Mouse (Mus musculus) bone marrow macrophage, adult 2 months (primary cell): ENCODE results near the gene Dnajb8. TPM values are rescaled to one million over a fixed set of nuclear protein-coding genes. Genes with fewer than 3 reads are reported as not detected.

Experiments used
- H3K27ac ChIP-seq: 2 replicates; pipeline ENCODE4 v1.5.1; 2012; ENCODE audit warnings: low read depth, low read length; ENCODE audit not compliant: insufficient read depth
- H3K4me1 ChIP-seq: 2 replicates; pipeline ENCODE4 v1.6.1; 2012; ENCODE audit warnings: low read length; ENCODE audit not compliant: control insufficient read depth, insufficient read depth
- H3K4me3 ChIP-seq: 2 replicates; pipeline ENCODE4 v1.5.1; 2012; ENCODE audit warnings: mild to moderate bottlenecking, low read length, moderate library complexity; ENCODE audit not compliant: insufficient read depth
- CTCF ChIP-seq: IDR thresholded peaks from 2 replicates; pipeline ENCODE4 v1.5.1; 2012; ENCODE audit warnings: low read depth, mild to moderate bottlenecking, low read length, moderate library complexity
- POLR2A ChIP-seq: IDR thresholded peaks from 2 replicates; pipeline ENCODE4 v1.6.1; 2012; ENCODE audit warnings: mild to moderate bottlenecking, low read depth, low read length, borderline replicate concordance
- polyA plus RNA-seq: library from polyadenylated mRNA; stranded (reverse); fragments of >200 nt; gene quantifications from 2 replicates; pipeline ENCODE4 v1.2.4, GENCODE M21; 2012; ENCODE audit not compliant: missing spikeins, insufficient read depth, insufficient read length

Gene Dnajb8
- not detected in 2 replicates for polyA plus RNA-seq

DNA sequence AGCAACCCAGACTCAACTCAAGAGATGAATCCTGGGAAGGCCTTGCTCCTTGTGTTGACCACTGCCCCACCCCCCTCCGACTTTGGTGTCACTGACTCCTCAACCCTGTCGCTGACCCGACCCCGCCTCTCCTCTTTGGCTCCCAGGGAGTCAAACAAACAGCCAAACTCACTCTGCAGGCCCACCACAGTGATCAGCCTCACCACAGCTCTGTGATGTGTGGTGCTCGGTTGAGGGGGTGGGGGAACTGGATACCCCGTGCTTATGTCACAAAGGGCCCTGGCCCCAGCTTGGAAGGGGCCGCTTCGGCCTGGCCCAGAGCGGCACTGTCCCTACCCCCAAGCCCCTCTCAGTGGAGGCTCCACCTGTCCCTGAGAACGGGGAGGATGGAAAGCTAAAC lies at the start of gene Dnajb8:
Gene Dnajb8, plus strand, starts transcription at position 301 of the 400 bp plus-strand sequence.
- no peaks in the 10 kb centered on the region for H3K4me1 ChIP-seq
- no peak within 1 kb of the TSS for H3K4me3 ChIP-seq
- H3K27ac ChIP-seq, result no peak within 1 kb of the TSS
- TF ChIP-seq POLR2A (no peak), CTCF (no peak)

GRCm38 (mm10) chr6:88174191-88174590 lies 47.9 kb upstream of the Dnajb8 start:
- Histone ChIP-seq H3K4me1 (no peaks in the 10 kb centered on the region), H3K4me3 (no peak overlapping the region), H3K27ac (no peak overlapping the region)
- no peak for TF ChIP-seq CTCF
- no peak for TF ChIP-seq POLR2A

GRCm38 (mm10) chr6:88174676-88175075 lies 47.4 kb upstream of the Dnajb8 start:
- Histone ChIP-seq H3K4me3 (no peak overlapping the region), H3K27ac (no peak overlapping the region), H3K4me1 (no peaks in the 10 kb centered on the region)
- no peak for TF ChIP-seq CTCF
- TF ChIP-seq POLR2A, result no peak

GRCm38 (mm10) chr6:88184671-88185070 lies 37.4 kb upstream of the Dnajb8 start:
- Histone ChIP-seq H3K27ac (no peak overlapping the region), H3K4me3 (no peak overlapping the region), H3K4me1 (peaks cover 6% of the 10 kb centered on the region)
- TF ChIP-seq CTCF (no peak), POLR2A (no peak)

DNA sequence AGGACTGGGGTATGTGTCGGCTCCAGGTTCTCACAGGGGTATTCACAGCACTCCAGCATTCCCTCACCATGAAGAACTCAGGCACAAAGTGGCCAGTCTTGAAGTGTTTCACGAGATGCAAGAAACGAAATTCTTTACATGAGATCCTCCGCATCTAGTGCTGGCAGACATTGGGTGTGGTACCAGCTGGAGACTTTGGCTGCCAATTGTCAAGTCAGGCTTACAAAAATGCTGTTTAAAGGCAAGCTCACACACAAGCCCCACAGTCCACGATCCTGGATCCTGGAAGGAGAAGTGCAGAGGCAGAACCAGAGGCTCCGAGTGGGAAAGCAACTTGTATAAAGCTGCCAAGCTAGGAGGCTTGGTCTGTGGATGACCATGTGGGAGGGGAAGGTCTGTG lies 33.9 kb upstream of the Dnajb8 start:
- Histone ChIP-seq H3K4me3 (no peak overlapping the region), H3K27ac (no peak overlapping the region), H3K4me1 (peaks cover 3% of the 10 kb centered on the region; the same call in 1 of the 2 replicates)
- TF ChIP-seq POLR2A (no peak), CTCF (no peak)

- Histone ChIP-seq H3K4me3 (peak overlapping the region; percentile 50), H3K4me1 (no peaks in the 10 kb centered on the region; the same call in 1 of the 2 replicates), H3K27ac (no peak overlapping the region)
- no peak for TF ChIP-seq POLR2A
- TF ChIP-seq CTCF, result peak; percentile 96
Measured at GRCm38 (mm10) chr6:88189312-88190042, 32.6 kb upstream of the Dnajb8 start.

DNA sequence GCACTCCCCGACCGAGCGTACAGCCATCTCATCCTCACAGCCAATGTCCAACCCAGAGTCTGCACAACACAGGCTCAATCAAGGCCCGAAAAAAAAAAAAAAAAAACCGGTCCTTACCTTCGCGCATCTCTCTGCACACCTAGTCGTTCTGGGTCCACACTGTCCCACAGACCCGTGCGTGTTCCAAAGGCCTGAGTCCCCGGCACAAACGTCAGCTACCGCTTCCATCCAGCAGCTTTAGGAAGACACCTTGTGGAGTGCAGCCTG lies 32.1 kb upstream of the Dnajb8 start:
- Histone ChIP-seq H3K27ac (no peak overlapping the region), H3K4me1 (no peaks in the 10 kb centered on the region), H3K4me3 (no peak overlapping the region)
- no peak for TF ChIP-seq CTCF
- TF ChIP-seq POLR2A, result no peak

- H3K4me3 ChIP-seq, result no peak overlapping the region
- TF ChIP-seq POLR2A (no peak), CTCF (no peak)
Measured at GRCm38 (mm10) chr6:88190310-88191023, 31.6 kb upstream of the Dnajb8 start.

GRCm38 (mm10) chr6:88191024-88191365 lies 31.1 kb upstream of the Dnajb8 start:
- no peak for TF ChIP-seq POLR2A
- no peak for TF ChIP-seq CTCF
- H3K4me1 ChIP-seq, result no peaks in the 10 kb centered on the region
- H3K4me3 ChIP-seq, result no peak overlapping the region
- H3K27ac ChIP-seq, result no peak overlapping the region

More at GRCm38 (mm10) chr6:88190310-88191023, 31.6 kb upstream of the Dnajb8 start:
- H3K27ac ChIP-seq, result no peak overlapping the region
- no peaks in the 10 kb centered on the region for H3K4me1 ChIP-seq

DNA sequence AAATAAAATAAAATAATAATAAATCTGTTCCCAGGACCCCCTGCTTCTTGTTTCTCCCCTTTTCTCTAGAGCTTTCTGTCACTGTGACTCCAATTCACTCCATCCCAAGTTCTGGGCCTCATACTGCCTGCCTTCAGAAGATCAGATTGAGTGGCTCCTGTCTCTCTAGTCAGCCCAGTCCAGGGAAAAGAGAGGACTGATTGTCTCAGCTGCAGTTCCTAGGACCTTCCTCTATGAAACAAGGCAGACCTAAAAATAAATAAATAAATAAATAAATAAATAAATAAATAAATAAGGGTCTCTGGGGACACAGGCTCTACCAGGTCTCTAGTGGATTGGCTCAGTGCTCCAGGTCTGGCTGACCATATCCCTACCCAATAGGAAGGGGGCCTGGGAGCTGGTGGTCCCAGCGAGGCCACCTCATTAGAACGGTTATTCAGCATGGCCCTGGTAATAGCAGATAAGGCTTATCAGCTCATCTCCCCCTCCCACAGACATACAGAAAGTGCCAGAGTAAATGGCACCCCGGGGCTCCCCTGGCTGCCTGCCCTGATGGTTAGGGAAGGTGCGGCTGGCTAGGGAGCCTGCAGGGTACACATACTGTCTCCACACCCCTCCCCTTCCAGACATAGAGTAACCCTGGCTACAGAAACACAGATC lies 30.5 kb upstream of the Dnajb8 start:
- no peak overlapping the region for H3K27ac ChIP-seq
- H3K4me3 ChIP-seq, result no peak overlapping the region
- no peak for TF ChIP-seq CTCF
- no peak for TF ChIP-seq POLR2A
- no peaks in the 10 kb centered on the region for H3K4me1 ChIP-seq
